Mouse (Mus musculus) adrenal gland, adult (tissue): Measurements from ENCODE around the gene Dnajb8.
A peak's percentile ranks its signal among the peaks of the same experiment; 100 is the strongest.

Source experiments
- DNase-seq, 2 experiments: peaks; one replicate each; pipeline ENCODE4 v3.0.0; 2022 to 2023; ENCODE audit warnings: low spot score in 1 of 2; ENCODE audit not compliant: inconsistent age in 2 of 2

The Dnajb8 gene

GRCm38 (mm10) chr6:88221968-88222367 lies at the start of gene Dnajb8:
TSS of gene Dnajb8 (plus strand) at chr6:88222268.
- DNase-seq, result no peak

- DNase-seq, result no peak
Observed at GRCm38 (mm10) chr6:88174191-88174590, 47.9 kb upstream of the Dnajb8 start.

GRCm38 (mm10) chr6:88174676-88175075 lies 47.4 kb upstream of the Dnajb8 start:
- no peak for DNase-seq

GRCm38 (mm10) chr6:88184671-88185070 lies 37.4 kb upstream of the Dnajb8 start:
- DNase-seq, result no peak

GRCm38 (mm10) chr6:88188148-88188547 lies 33.9 kb upstream of the Dnajb8 start:
- DNase-seq, result no peak

- peak; percentile 86 to 96 for DNase-seq
Observed at GRCm38 (mm10) chr6:88189312-88190042, 32.6 kb upstream of the Dnajb8 start.

- no peak for DNase-seq
Observed at GRCm38 (mm10) chr6:88190043-88190309, 32.1 kb upstream of the Dnajb8 start.

GRCm38 (mm10) chr6:88190310-88191023 lies 31.6 kb upstream of the Dnajb8 start:
- peak; percentile 22 to 67 for DNase-seq

- peak; percentile 20 to 48 for DNase-seq
Observed at GRCm38 (mm10) chr6:88191024-88191365, 31.1 kb upstream of the Dnajb8 start.

GRCm38 (mm10) chr6:88191411-88192070 lies 30.5 kb upstream of the Dnajb8 start:
- DNase-seq, result peak in 1 of 2 experiments; percentile 38

GRCm38 (mm10) chr6:88192756-88193155 lies 29.3 kb upstream of the Dnajb8 start:
- no peak for DNase-seq

GRCm38 (mm10) chr6:88193433-88194052 lies 28.5 kb upstream of the Dnajb8 start, which contains the start of gene Gata2:
TSS of gene Gata2 (plus strand) at chr6:88193891.
- DNase-seq, result peak in 1 of 2 experiments; percentile 81

- DNase-seq, result peak in 1 of 2 experiments; percentile 61
Observed at GRCm38 (mm10) chr6:88194053-88194977, 27.8 kb upstream of the Dnajb8 start.

GRCm38 (mm10) chr6:88194978-88195325 lies 27.1 kb upstream of the Dnajb8 start:
- peak in 1 of 2 experiments; percentile 51 for DNase-seq

GRCm38 (mm10) chr6:88196054-88196732 lies 25.9 kb upstream of the Dnajb8 start:
- DNase-seq, result peak in 1 of 2 experiments; percentile 63

- no peak for DNase-seq
Observed at GRCm38 (mm10) chr6:88196733-88197312, 25.2 kb upstream of the Dnajb8 start.

- DNase-seq, result peak in 1 of 2 experiments; percentile 77
Observed at GRCm38 (mm10) chr6:88197313-88198069, 24.6 kb upstream of the Dnajb8 start.

- DNase-seq, result peak; percentile 89 to 94
Observed at GRCm38 (mm10) chr6:88198070-88198940, 23.8 kb upstream of the Dnajb8 start.
